Mouse (Mus musculus): ENCODE measurements around the gene Icam4. TPM values are rescaled to one million over a fixed set of nuclear protein-coding genes. Genes with fewer than 3 reads are reported as not detected.
"Not testable (repeated sequence)": the region's sequence is repeated elsewhere in the genome, so short reads cannot be mapped to it uniquely, and the experiment has no call there.

Icam4 gene
- total and polyA plus RNA-seq, 3 experiments: 0.84 to 1.4 (median 1.0) TPM

DNA sequence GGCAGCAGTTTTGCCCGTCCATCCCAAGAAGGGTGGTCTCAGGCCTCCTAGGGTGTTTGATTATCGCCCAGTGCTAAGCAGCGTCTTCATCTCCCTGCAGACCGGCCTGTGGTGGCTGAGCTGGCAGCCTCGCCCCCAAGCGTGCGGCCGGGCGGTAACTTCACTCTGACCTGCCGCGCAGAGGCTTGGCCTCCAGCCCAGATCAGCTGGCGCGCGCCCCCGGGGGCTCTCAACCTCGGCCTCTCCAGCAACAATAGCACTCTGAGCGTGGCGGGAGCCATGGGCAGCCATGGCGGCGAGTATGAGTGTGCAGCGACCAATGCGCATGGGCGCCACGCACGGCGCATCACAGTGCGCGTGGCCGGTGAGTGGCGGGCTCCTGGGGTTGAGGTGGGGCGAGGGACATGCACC, 8.3 kb downstream of the Icam4 start:
- no peaks in the 10 kb centered on the region for H3K79me2 ChIP-seq (replicated peaks; ENCODE audit: control insufficient read depth, insufficient read depth, low read length)
- no peak overlapping the region for H3K4me3 ChIP-seq
- 5% methylated on average over 31 of the region's 31 CpGs for WGBS
- no peak overlapping the region for H3K27ac ChIP-seq
- TF ChIP-seq CTCF (IDR thresholded peaks at IDR 0.05): no peak
- TF ChIP-seq POLR2A (IDR thresholded peaks at IDR 0.05; ENCODE audit: insufficient read depth, low read depth, low read length): no peak
- TF ChIP-seq EP300 (IDR thresholded peaks at IDR 0.05; ENCODE audit: insufficient read depth, low read depth, low read length): no peak
- DNase-seq: peak; percentile 46 to 55
- intact Hi-C loops (cut with DNase I): no loop called here
- peaks cover 11% of the 10 kb centered on the region for H3K27me3 ChIP-seq (ENCODE audit: control insufficient read depth, insufficient read depth, low read length)
- H3K9ac ChIP-seq (ENCODE audit: low read depth, low read length): no peak overlapping the region
- H3K4me1 ChIP-seq (ENCODE audit: control insufficient read depth, insufficient read depth, low read length): no peaks in the 10 kb centered on the region; the same call in 1 of the 2 replicates
- no peaks in the 10 kb centered on the region for H3K36me3 ChIP-seq (ENCODE audit: control insufficient read depth, insufficient read depth, low read length)

- Histone ChIP-seq H3K36me3 (ENCODE audit: control insufficient read depth, insufficient read depth, low read length) (no peaks in the 10 kb centered on the region), H3K4me1 (ENCODE audit: control insufficient read depth, insufficient read depth, low read length) (no peaks in the 10 kb centered on the region), H3K79me2 (replicated peaks; ENCODE audit: control insufficient read depth, insufficient read depth, low read length) (no peaks in the 10 kb centered on the region), H3K27ac (no peak overlapping the region), H3K9ac (ENCODE audit: low read depth, low read length) (no peak overlapping the region), H3K4me3 (no peak overlapping the region), H3K27me3 (ENCODE audit: control insufficient read depth, insufficient read depth, low read length) (peaks cover 8% of the 10 kb centered on the region)
- TF ChIP-seq POLR2A (IDR thresholded peaks at IDR 0.05; ENCODE audit: insufficient read depth, low read depth, low read length): no peak
- no peak for TF ChIP-seq CTCF (IDR thresholded peaks at IDR 0.05)
- no peak for TF ChIP-seq EP300 (IDR thresholded peaks at IDR 0.05; ENCODE audit: insufficient read depth, low read depth, low read length)
- DNase-seq: no peak
- intact Hi-C loops (cut with DNase I): no loop called here
- 81% methylated on average over 3 of the region's 3 CpGs for WGBS
Measured at GRCm38 (mm10) chr9:21039779-21040178, 10.6 kb downstream of the Icam4 start.

DNA sequence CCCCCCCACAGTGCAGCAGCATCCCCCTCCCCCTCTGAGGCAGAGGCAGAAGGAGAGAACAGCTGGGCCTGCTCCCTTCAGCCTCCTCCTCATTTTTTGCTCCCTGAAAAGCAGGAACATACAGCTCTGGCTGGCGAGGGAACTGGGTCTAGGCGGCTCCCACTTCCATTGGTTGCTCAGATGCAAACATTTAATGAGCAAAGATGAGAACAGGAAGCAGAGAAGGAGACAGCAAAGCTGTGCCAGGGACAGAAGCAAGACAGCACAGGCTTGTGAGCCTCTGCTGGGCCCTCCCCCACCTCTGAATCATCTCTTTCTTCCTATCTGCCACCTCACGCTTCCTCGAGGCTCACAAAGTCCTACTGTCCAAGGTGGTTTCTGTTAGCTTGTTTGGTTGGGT, 12.1 kb downstream of the Icam4 start:
- intact Hi-C loops (cut with DNase I): no loop called here

GRCm38 (mm10) chr9:21043563-21043962, 14.4 kb downstream of the Icam4 start:
- no peak overlapping the region for H3K4me3 ChIP-seq

More for the DNA sequence above, 12.1 kb downstream of the Icam4 start:
- H3K27ac ChIP-seq: no peak overlapping the region
- DNase-seq: no peak
- TF ChIP-seq POLR2A (IDR thresholded peaks at IDR 0.05; ENCODE audit: insufficient read depth, low read depth, low read length): no peak
- no peak for TF ChIP-seq CTCF (IDR thresholded peaks at IDR 0.05)
- TF ChIP-seq EP300 (IDR thresholded peaks at IDR 0.05; ENCODE audit: insufficient read depth, low read depth, low read length): no peak
- no peaks in the 10 kb centered on the region for H3K4me1 ChIP-seq (ENCODE audit: control insufficient read depth, insufficient read depth, low read length)
- WGBS: 52% methylated on average over 4 of the region's 4 CpGs
- H3K36me3 ChIP-seq (ENCODE audit: control insufficient read depth, insufficient read depth, low read length): no peaks in the 10 kb centered on the region
- H3K27me3 ChIP-seq (ENCODE audit: control insufficient read depth, insufficient read depth, low read length): peaks cover 3% of the 10 kb centered on the region; the same call in 1 of the 2 replicates
- H3K4me3 ChIP-seq: no peak overlapping the region
- H3K9ac ChIP-seq (ENCODE audit: low read depth, low read length): no peak overlapping the region
- H3K79me2 ChIP-seq (replicated peaks; ENCODE audit: control insufficient read depth, insufficient read depth, low read length): no peaks in the 10 kb centered on the region

DNA sequence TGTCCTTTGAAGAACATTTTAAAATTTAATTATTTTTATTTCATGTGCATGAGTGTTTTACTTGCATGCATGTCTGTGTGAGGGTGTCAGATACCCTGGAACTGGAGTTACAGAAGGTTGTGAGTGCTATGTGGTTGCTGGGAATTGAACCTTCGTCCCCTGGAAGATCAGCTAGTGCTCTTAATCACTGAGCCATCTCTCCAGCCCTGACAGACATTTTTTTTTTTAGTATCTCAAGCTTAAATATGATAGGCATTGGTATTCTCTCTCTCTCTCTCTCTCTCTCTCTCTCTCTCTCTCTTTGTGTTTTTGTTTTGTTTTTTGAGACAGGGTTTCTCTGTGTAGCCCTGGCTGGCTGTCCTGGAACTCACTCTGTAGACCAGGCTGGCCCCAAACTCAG, 15.6 kb downstream of the Icam4 start:
- H3K4me1 ChIP-seq (ENCODE audit: control insufficient read depth, insufficient read depth, low read length); H3K36me3 ChIP-seq (ENCODE audit: control insufficient read depth, insufficient read depth, low read length); H3K27ac ChIP-seq; H3K27me3 ChIP-seq (ENCODE audit: control insufficient read depth, insufficient read depth, low read length); intact Hi-C loops (cut with DNase I); DNase-seq; H3K4me3 ChIP-seq; H3K79me2 ChIP-seq (replicated peaks; ENCODE audit: control insufficient read depth, insufficient read depth, low read length); H3K9ac ChIP-seq (ENCODE audit: low read depth, low read length): not testable (repeated sequence)
- 58% methylated on average over 1 of the region's 1 CpGs for WGBS

More at GRCm38 (mm10) chr9:21043563-21043962, 14.4 kb downstream of the Icam4 start:
- Histone ChIP-seq H3K9ac (ENCODE audit: low read depth, low read length) (no peak overlapping the region), H3K79me2 (replicated peaks; ENCODE audit: control insufficient read depth, insufficient read depth, low read length) (no peaks in the 10 kb centered on the region), H3K27me3 (ENCODE audit: control insufficient read depth, insufficient read depth, low read length) (no peaks in the 10 kb centered on the region), H3K27ac (no peak overlapping the region), H3K36me3 (ENCODE audit: control insufficient read depth, insufficient read depth, low read length) (no peaks in the 10 kb centered on the region), H3K4me1 (ENCODE audit: control insufficient read depth, insufficient read depth, low read length) (no peaks in the 10 kb centered on the region)
- intact Hi-C loops (cut with DNase I): no loop called here
- 86% methylated on average over 4 of the region's 4 CpGs for WGBS
- no peak for TF ChIP-seq POLR2A (IDR thresholded peaks at IDR 0.05; ENCODE audit: insufficient read depth, low read depth, low read length)
- no peak for TF ChIP-seq CTCF (IDR thresholded peaks at IDR 0.05)
- TF ChIP-seq EP300 (IDR thresholded peaks at IDR 0.05; ENCODE audit: insufficient read depth, low read depth, low read length): no peak
- DNase-seq: no peak

GRCm38 (mm10) chr9:21045235-21045634, 16.1 kb downstream of the Icam4 start:
- intact Hi-C loops (cut with DNase I): no loop called here
- TF ChIP-seq EP300 (IDR thresholded peaks at IDR 0.05; ENCODE audit: insufficient read depth, low read depth, low read length) (no peak), CTCF (IDR thresholded peaks at IDR 0.05) (no peak)
- WGBS: 73% methylated on average over 3 of the region's 3 CpGs

More at GRCm38 (mm10) chr9:21045235-21045634, 16.1 kb downstream of the Icam4 start:
- Histone ChIP-seq H3K79me2 (replicated peaks; ENCODE audit: control insufficient read depth, insufficient read depth, low read length) (no peaks in the 10 kb centered on the region), H3K4me1 (ENCODE audit: control insufficient read depth, insufficient read depth, low read length) (no peaks in the 10 kb centered on the region), H3K4me3 (no peak overlapping the region), H3K27ac (no peak overlapping the region), H3K36me3 (ENCODE audit: control insufficient read depth, insufficient read depth, low read length) (no peaks in the 10 kb centered on the region), H3K9ac (ENCODE audit: low read depth, low read length) (no peak overlapping the region), H3K27me3 (ENCODE audit: control insufficient read depth, insufficient read depth, low read length) (no peaks in the 10 kb centered on the region)
- no peak for DNase-seq

All from heart, adult 2 months (tissue).